Mouse (Mus musculus) kidney, adult 2 months (tissue): ENCODE data around the gene Prkcg.

Experiments used
- CTCF ChIP-seq: fragments of 200-500 bp; conservative IDR thresholded peaks from 2 replicates; pipeline ENCODE4 v1.5.1; 2011; ENCODE audit warnings: low read depth, mild to moderate bottlenecking, control low read depth, low read length, moderate library complexity, mixed read lengths; ENCODE audit not compliant: insufficient read depth, insufficient read length
- POLR2A ChIP-seq: fragments of 200-500 bp; IDR thresholded peaks from one replicate; pipeline ENCODE4 v1.6.1; 2011; ENCODE audit warnings: low read depth, low read length, control low read depth

DNA sequence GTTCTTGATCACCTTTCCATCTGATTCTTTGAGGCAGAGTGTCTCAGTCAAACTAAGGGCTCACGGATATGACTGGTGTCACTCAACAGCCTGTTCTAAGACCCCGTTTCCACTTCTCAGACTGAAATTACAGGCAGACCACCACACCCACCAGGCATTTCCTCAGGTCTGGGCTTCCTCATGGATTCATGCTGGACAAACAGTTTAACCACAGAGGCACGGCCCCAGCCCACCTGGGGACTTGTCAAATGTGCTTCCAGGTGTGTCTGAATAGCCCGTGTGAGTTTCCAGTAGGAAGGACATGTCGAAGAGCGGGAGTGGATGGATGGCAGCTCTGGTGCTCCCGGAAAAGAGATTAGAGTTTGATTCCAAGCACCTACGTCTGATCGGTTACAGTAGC is 60.8 kb downstream of the Prkcg start:
- no peak for TF ChIP-seq CTCF
- no peak for TF ChIP-seq POLR2A
